Mouse (Mus musculus): Measurements from ENCODE around the gene Cxcr5. TPM values are rescaled to one million over a fixed set of nuclear protein-coding genes. Genes with fewer than 3 reads are reported as not detected.
A peak's percentile ranks its signal among the peaks of the same experiment; 100 is the strongest.

Cxcr5 gene
- polyA plus RNA-seq (2015; fragmentation: Nextera tagmentation; extraction: Ambion mirVana) = 0.05 TPM in 1 of 2 replicates, not detected in the other

GRCm38 (mm10) chr9:44561597-44561996 is at the start of gene Cxcr5:
Gene Cxcr5 (minus strand): TSS chr9:44561877.
- no peak within 1 kb of the TSS for H3K27ac ChIP-seq
- H3K4me2 ChIP-seq (ENCODE audit: low read length) = no peak within 1 kb of the TSS
- TF ChIP-seq CTCF (IDR thresholded peaks at IDR 0.05; ENCODE audit: low read depth) = no peak
- no peaks in the 10 kb centered on the region for H3K36me3 ChIP-seq (ENCODE audit: insufficient read depth, low read length)
- H3K9ac ChIP-seq (ENCODE audit: low read depth, low read length) = no peak within 1 kb of the TSS
- ATAC-seq (replicated peaks; ENCODE audit: low FRiP score, low read depth) (no peak), DNase-seq (ENCODE audit: low spot score) (no peak)
- H3K9me3 ChIP-seq (replicated peaks; ENCODE audit: low read length) = no peaks in the 10 kb centered on the region
- 76% methylated on average over 4 of the region's 4 CpGs for WGBS
- no peaks in the 10 kb centered on the region for H3K4me1 ChIP-seq (replicated peaks; ENCODE audit: insufficient read depth, low read length)
- no peaks in the 10 kb centered on the region for H3K27me3 ChIP-seq (ENCODE audit: insufficient read depth, low read length)
- H3K4me3 ChIP-seq (replicated peaks; ENCODE audit: low read depth, low read length) = no peak within 1 kb of the TSS

DNA sequence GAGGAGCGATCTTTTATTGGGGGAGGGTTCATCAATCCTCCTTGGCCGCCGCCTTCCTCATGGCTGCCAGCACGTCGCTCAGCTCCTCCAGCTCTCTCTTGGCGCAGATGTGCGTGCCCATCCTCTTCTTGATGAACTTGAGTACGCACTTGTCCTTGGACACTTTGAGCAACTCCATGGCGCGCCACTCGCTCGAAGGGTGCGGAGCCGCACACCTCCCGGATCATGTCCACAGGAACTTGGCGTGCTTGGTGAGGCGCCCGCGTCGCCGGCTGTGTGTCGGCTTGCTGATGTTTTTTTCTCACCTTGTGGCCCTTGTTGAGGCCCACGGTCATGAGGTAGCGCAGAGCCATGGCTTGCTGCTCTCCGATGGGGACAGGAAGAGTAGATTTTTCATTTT is 48.7 kb upstream of the Cxcr5 start:
- H3K4me2 ChIP-seq (ENCODE audit: low read length) = no peak overlapping the region
- H3K9me3 ChIP-seq (replicated peaks; ENCODE audit: low read length) = no peaks in the 10 kb centered on the region
- TF ChIP-seq CTCF (IDR thresholded peaks at IDR 0.05; ENCODE audit: low read depth) = no peak
- H3K27me3 ChIP-seq (ENCODE audit: insufficient read depth, low read length) = no peaks in the 10 kb centered on the region
- H3K4me3 ChIP-seq (replicated peaks; ENCODE audit: low read depth, low read length) = no peak overlapping the region
- ATAC-seq (replicated peaks; ENCODE audit: low FRiP score, low read depth) (no peak), DNase-seq (ENCODE audit: low spot score) (no peak)
- H3K36me3 ChIP-seq (ENCODE audit: insufficient read depth, low read length) = peaks cover 44% of the 10 kb centered on the region
- peaks cover 10% of the 10 kb centered on the region for H3K4me1 ChIP-seq (replicated peaks; ENCODE audit: insufficient read depth, low read length)
- WGBS = 97% methylated on average over 25 of the region's 25 CpGs
- H3K27ac ChIP-seq = no peak overlapping the region
- no peak overlapping the region for H3K9ac ChIP-seq (ENCODE audit: low read depth, low read length)

DNA sequence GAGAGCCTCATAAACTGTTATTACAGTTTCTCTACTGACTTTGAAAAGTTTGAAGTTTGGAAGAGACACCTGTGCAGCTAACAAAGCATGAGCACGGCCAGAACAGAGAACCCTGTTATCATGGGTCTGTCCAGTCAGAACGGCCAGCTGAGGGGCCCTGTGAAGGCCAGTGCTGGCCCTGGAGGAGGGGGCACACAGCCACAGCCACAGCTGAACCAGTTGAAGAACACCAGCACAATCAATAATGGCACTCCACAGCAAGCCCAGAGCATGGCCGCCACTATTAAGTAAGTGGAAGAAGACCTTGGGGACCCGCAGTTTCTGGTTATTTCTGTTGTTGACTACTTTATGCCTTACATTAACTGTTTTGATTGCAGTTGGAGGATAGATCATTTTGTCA is 45.6 kb upstream of the Cxcr5 start:
- Histone ChIP-seq H3K36me3 (ENCODE audit: insufficient read depth, low read length) (peaks cover 19% of the 10 kb centered on the region), H3K4me1 (replicated peaks; ENCODE audit: insufficient read depth, low read length) (peaks cover 14% of the 10 kb centered on the region), H3K9ac (ENCODE audit: low read depth, low read length) (no peak overlapping the region), H3K9me3 (replicated peaks; ENCODE audit: low read length) (no peaks in the 10 kb centered on the region), H3K4me2 (ENCODE audit: low read length) (peak overlapping the region; percentile 73), H3K4me3 (replicated peaks; ENCODE audit: low read depth, low read length) (0 out of 2 replicates have a peak overlapping the region, but pooled peaks have one; percentile 4), H3K27me3 (ENCODE audit: insufficient read depth, low read length) (no peaks in the 10 kb centered on the region), H3K27ac (no peak overlapping the region)
- no peak for TF ChIP-seq CTCF (IDR thresholded peaks at IDR 0.05; ENCODE audit: low read depth)
- WGBS = 41% methylated on average over 4 of the region's 4 CpGs
- DNase-seq (ENCODE audit: low spot score) (no peak), ATAC-seq (replicated peaks; ENCODE audit: low FRiP score, low read depth) (no peak)

DNA sequence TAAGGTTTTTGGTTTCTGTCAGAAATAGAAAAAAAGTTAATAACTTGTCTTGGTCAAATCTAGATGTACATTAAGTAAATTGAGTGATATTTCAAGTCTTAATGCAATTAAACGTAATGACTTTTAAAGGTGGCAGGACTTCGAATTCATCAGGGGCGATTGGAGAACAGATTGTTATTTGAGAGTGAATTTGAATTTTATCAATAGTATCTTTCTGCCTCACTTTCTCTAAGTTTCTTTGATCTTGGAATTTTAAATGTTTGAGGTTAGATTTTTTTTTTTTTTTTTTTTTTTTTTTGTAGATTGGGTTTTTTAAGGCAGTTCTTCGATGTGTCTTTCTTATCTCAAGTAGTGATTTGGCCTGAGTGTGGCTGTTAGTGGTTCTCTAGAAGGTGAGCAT is 45.0 kb upstream of the Cxcr5 start:
- ATAC-seq (replicated peaks; ENCODE audit: low FRiP score, low read depth) = no peak
- DNase-seq (ENCODE audit: low spot score) = no peak
- Histone ChIP-seq H3K9ac (ENCODE audit: low read depth, low read length) (no peak overlapping the region), H3K4me1 (replicated peaks; ENCODE audit: insufficient read depth, low read length) (peaks cover 14% of the 10 kb centered on the region), H3K36me3 (ENCODE audit: insufficient read depth, low read length) (peaks cover 16% of the 10 kb centered on the region), H3K27me3 (ENCODE audit: insufficient read depth, low read length) (no peaks in the 10 kb centered on the region), H3K4me3 (replicated peaks; ENCODE audit: low read depth, low read length) (peak overlapping the region; percentile 92), H3K27ac (no peak overlapping the region), H3K9me3 (replicated peaks; ENCODE audit: low read length) (no peaks in the 10 kb centered on the region), H3K4me2 (ENCODE audit: low read length) (peak overlapping the region; percentile 73)
- 36% methylated on average over 4 of the region's 4 CpGs for WGBS
- no peak for TF ChIP-seq CTCF (IDR thresholded peaks at IDR 0.05; ENCODE audit: low read depth)

GRCm38 (mm10) chr9:44605616-44606165 is 44.0 kb upstream of the Cxcr5 start:
- ATAC-seq (replicated peaks; ENCODE audit: low FRiP score, low read depth) (no peak), DNase-seq (ENCODE audit: low spot score) (peak; percentile 71)
- TF ChIP-seq CTCF (IDR thresholded peaks at IDR 0.05; ENCODE audit: low read depth) = no peak
- WGBS = under 1% methylated on average over 13 of the region's 13 CpGs
- peaks cover 14% of the 10 kb centered on the region; the same call in 1 of the 2 replicates for H3K36me3 ChIP-seq (ENCODE audit: insufficient read depth, low read length)
- H3K27ac ChIP-seq = peak overlapping the region; percentile 99
- peak overlapping the region; percentile 73 for H3K4me2 ChIP-seq (ENCODE audit: low read length)
- H3K9ac ChIP-seq (ENCODE audit: low read depth, low read length) = peak overlapping the region; percentile 98
- H3K4me3 ChIP-seq (replicated peaks; ENCODE audit: low read depth, low read length) = peak overlapping the region; percentile 92
- H3K9me3 ChIP-seq (replicated peaks; ENCODE audit: low read length) = no peaks in the 10 kb centered on the region
- peaks cover 14% of the 10 kb centered on the region for H3K4me1 ChIP-seq (replicated peaks; ENCODE audit: insufficient read depth, low read length)
- H3K27me3 ChIP-seq (ENCODE audit: insufficient read depth, low read length) = no peaks in the 10 kb centered on the region

- peak within 1 kb of the TSS; percentile 98 for H3K9ac ChIP-seq (ENCODE audit: low read depth, low read length)
- no peaks in the 10 kb centered on the region for H3K27me3 ChIP-seq (ENCODE audit: insufficient read depth, low read length)
- under 1% methylated on average over 66 of the region's 80 CpGs for WGBS
- 0 out of 2 replicates have a peak, but pooled peaks cover 9% of the 10 kb centered on the region for H3K36me3 ChIP-seq (ENCODE audit: insufficient read depth, low read length)
- peak within 1 kb of the TSS; percentile 92 for H3K4me3 ChIP-seq (replicated peaks; ENCODE audit: low read depth, low read length)
- peak within 1 kb of the TSS; percentile 99 for H3K27ac ChIP-seq
- ATAC-seq (replicated peaks; ENCODE audit: low FRiP score, low read depth) (peak; percentile 47), DNase-seq (ENCODE audit: low spot score) (peak; percentile 83)
- TF ChIP-seq CTCF (IDR thresholded peaks at IDR 0.05; ENCODE audit: low read depth) = no peak
- H3K4me2 ChIP-seq (ENCODE audit: low read length) = peak within 1 kb of the TSS; percentile 73
- no peaks in the 10 kb centered on the region for H3K9me3 ChIP-seq (replicated peaks; ENCODE audit: low read length)
- H3K4me1 ChIP-seq (replicated peaks; ENCODE audit: insufficient read depth, low read length) = peaks cover 16% of the 10 kb centered on the region
These were observed 43.3 kb upstream of the Cxcr5 start, which contains the start of gene Ddx6 for GRCm38 (mm10) chr9:44604779-44605615. Gene Ddx6 (plus strand): TSS chr9:44604892.
